Mouse (Mus musculus) kidney, adult 2 months (tissue): Measurements from ENCODE around the gene Cadm2. TPM values are rescaled to one million over a fixed set of nuclear protein-coding genes. Genes with fewer than 3 reads are reported as not detected.

Experiments
- DNase-seq: peaks from one replicate; pipeline ENCODE4 v3.0.0; 2021
- H3K27ac ChIP-seq: fragments of 200-500 bp; 2 replicates; pipeline ENCODE4 v1.5.1; 2012; ENCODE audit warnings: low read depth, low read length, control low read depth, inconsistent platforms; ENCODE audit not compliant: insufficient read depth
- H3K27me3 ChIP-seq: fragments of 200-500 bp; replicated peaks from 2 replicates; pipeline ENCODE4 v1.6.1; 2012; ENCODE audit warnings: mild to moderate bottlenecking, moderate library complexity, low read length, inconsistent platforms; ENCODE audit not compliant: control insufficient read depth, insufficient read depth
- H3K36me3 ChIP-seq: fragments of 200-500 bp; 2 replicates; pipeline ENCODE4 v1.6.1; 2012; ENCODE audit warnings: mild to moderate bottlenecking, moderate library complexity, low read length, inconsistent platforms; ENCODE audit not compliant: control insufficient read depth, insufficient read depth
- H3K4me1 ChIP-seq: fragments of 200-500 bp; 2 replicates; pipeline ENCODE4 v1.6.1; 2011; ENCODE audit warnings: low read length; ENCODE audit not compliant: control insufficient read depth, insufficient read depth
- H3K4me3 ChIP-seq: fragments of 200-500 bp; 2 replicates; pipeline ENCODE4 v1.5.1; 2011; ENCODE audit warnings: mild to moderate bottlenecking, low read depth, low read length, control low read depth; ENCODE audit not compliant: insufficient read depth
- CTCF ChIP-seq: fragments of 200-500 bp; conservative IDR thresholded peaks from 2 replicates; pipeline ENCODE4 v1.5.1; 2011; ENCODE audit warnings: low read depth, mild to moderate bottlenecking, control low read depth, low read length, moderate library complexity, mixed read lengths; ENCODE audit not compliant: insufficient read depth, insufficient read length
- POLR2A ChIP-seq: fragments of 200-500 bp; IDR thresholded peaks from one replicate; pipeline ENCODE4 v1.6.1; 2011; ENCODE audit warnings: low read depth, low read length, control low read depth
- WGBS: fragments of 180-500 bp; shearing (Covaris S2); methylation state at CpG from one replicate; pipeline ENCODE4 v1.1.7; 2018; 5-methylcytosine and 5-hydroxymethylcytosine counted together
- polyA plus RNA-seq: library from polyadenylated mRNA; depleted of rRNA; stranded (reverse); fragments of >200 nt; gene quantifications from 2 replicates; pipeline ENCODE4 v1.2.3, GENCODE M21; 2012

The Cadm2 gene
- polyA plus RNA-seq, 1 experiment, result 0.27 TPM

DNA sequence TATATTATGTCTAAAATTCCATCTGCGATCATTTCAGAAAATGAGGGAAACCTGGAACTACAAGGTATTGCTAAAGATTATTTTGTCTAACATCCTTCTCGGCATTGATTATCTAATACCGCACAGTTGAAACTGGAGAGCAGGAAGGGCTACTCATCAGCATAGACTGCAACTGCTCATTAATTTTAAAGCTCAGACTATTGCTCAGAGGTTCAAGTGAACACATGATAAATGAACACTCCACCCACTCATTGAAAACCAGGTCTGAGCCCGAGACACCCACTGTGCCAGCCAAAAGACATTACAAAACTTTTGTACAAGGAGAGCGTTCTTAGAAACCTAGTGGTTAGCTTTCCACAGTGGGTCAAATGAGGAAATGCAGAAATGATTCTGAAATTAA is 652.4 kb downstream of the Cadm2 start:
- no peaks in the 10 kb centered on the region for H3K27me3 ChIP-seq
- WGBS, result 60% methylated on average over 5 of the region's 5 CpGs
- H3K4me1 ChIP-seq, result no peaks in the 10 kb centered on the region
- no peak for DNase-seq
- H3K4me3 ChIP-seq, result no peak overlapping the region
- no peaks in the 10 kb centered on the region for H3K36me3 ChIP-seq
- H3K27ac ChIP-seq, result no peak overlapping the region
- TF ChIP-seq CTCF (no peak), POLR2A (no peak)

DNA sequence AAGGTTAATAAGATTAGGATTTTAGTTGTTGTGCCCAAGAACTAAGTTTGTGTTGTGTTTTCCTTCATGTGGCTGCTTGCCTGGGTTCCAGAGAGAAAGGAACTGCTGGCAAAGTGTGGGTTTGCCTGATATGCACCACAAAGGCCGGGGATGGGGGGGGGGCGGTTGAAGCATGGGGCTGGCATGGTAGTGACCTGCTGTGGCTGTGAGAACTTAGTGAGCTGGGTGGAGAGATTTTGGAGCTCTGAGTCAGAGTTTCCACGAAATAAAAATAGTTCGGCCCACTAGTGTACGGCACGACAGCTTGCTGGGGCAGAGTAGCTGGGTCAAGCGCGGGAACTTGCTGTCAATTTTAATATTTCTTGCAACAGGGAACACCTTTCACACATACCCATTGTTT is 653.0 kb downstream of the Cadm2 start:
- 79% methylated on average over 8 of the region's 8 CpGs for WGBS
- no peak overlapping the region for H3K4me3 ChIP-seq
- no peaks in the 10 kb centered on the region for H3K27me3 ChIP-seq
- H3K36me3 ChIP-seq, result no peaks in the 10 kb centered on the region
- H3K27ac ChIP-seq, result no peak overlapping the region
- H3K4me1 ChIP-seq, result no peaks in the 10 kb centered on the region
- no peak for TF ChIP-seq POLR2A
- TF ChIP-seq CTCF, result no peak
- DNase-seq, result no peak

DNA sequence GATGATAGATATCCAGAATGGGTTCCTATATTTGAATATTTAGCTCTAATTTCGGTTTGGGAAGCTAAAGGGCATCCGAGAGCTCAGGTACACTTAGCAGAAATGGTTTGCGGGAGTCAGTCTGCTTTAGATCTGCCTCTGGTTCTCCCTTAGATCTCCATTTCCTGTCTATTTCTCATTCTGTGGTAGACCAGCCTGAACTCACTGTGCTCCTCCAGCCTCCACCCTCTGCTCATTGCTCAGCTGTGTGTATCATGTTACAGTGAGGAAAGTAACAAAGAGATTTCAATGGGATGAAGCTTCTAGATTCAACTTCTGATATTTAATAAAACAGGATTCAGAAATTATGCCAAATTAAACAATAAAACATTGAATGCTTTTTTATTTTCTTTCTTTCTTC is 661.6 kb downstream of the Cadm2 start:
- Histone ChIP-seq H3K4me1 (no peaks in the 10 kb centered on the region), H3K36me3 (no peaks in the 10 kb centered on the region), H3K4me3 (no peak overlapping the region), H3K27me3 (no peaks in the 10 kb centered on the region), H3K27ac (no peak overlapping the region)
- no peak for DNase-seq
- WGBS, result 58% methylated on average over 3 of the region's 3 CpGs
- no peak for TF ChIP-seq POLR2A
- TF ChIP-seq CTCF, result no peak

DNA sequence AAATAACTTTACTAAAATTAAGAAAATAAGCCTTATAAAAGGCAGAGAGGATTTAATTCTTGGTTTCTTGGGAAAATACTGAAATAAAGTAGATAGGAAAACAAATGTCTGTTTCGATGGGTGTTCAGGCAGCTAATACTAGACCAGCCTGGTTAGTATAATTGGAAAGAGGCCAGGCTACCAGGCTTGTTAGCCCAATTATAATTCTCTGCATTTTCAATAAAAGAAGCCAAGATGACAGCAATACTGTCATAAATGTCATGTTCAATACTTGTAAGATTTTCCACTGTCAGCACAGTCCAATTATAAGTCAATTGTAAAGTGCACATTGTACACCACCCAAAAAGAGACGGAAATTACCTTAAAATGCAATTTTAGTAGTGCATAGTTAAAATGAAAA is 664.8 kb downstream of the Cadm2 start:
- no peak overlapping the region for H3K4me3 ChIP-seq
- no peaks in the 10 kb centered on the region for H3K36me3 ChIP-seq
- H3K4me1 ChIP-seq, result no peaks in the 10 kb centered on the region
- no peak overlapping the region for H3K27ac ChIP-seq
- DNase-seq, result no peak
- TF ChIP-seq CTCF, result no peak
- TF ChIP-seq POLR2A, result no peak
- H3K27me3 ChIP-seq, result no peaks in the 10 kb centered on the region
- 79% methylated on average over 2 of the region's 2 CpGs for WGBS

DNA sequence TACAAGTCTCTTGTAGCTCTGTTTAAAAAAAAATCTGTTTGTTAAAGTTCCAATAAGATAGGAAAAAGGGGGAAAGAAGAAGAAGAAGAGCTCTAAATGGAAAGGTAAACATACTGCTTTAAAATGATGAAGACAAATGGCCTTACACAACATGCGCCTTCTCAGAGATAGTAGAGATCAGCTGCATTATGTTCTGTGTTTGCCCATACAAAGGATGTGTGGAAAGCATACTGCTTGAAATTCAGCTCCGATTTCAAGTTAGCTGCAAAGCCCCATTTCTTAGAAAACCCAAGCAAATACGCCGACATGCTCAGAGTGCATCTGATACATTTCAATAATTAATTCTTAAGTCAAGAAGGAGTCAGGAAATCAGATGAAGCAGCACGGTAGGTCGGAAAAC is 684.4 kb downstream of the Cadm2 start:
- Histone ChIP-seq H3K27me3 (no peaks in the 10 kb centered on the region), H3K36me3 (no peaks in the 10 kb centered on the region), H3K27ac (no peak overlapping the region), H3K4me1 (no peaks in the 10 kb centered on the region), H3K4me3 (no peak overlapping the region)
- no peak for TF ChIP-seq CTCF
- TF ChIP-seq POLR2A, result no peak
- 76% methylated on average over 6 of the region's 6 CpGs for WGBS
- no peak for DNase-seq

DNA sequence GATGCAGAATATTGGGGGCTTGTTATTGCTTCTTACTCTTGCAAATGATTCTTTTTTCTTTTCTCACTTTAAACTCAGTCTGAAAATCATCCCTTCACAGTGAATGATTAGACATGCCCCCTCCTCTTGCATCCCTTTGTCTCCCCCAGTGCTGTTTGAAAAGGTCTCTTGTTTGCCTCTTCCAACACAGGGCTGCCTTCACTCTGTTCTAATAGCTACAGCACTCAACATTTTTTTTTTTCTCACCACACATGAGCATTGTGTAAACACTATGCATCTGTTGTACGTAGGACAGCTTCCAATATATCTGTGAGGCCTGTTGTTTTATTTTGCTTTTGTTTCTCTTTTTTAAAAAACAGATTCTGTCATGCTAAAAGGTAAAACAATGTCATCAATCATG is 695.2 kb downstream of the Cadm2 start:
- WGBS, result 52% methylated on average over 1 of the region's 1 CpGs
- TF ChIP-seq POLR2A, result no peak
- TF ChIP-seq CTCF, result no peak

DNA sequence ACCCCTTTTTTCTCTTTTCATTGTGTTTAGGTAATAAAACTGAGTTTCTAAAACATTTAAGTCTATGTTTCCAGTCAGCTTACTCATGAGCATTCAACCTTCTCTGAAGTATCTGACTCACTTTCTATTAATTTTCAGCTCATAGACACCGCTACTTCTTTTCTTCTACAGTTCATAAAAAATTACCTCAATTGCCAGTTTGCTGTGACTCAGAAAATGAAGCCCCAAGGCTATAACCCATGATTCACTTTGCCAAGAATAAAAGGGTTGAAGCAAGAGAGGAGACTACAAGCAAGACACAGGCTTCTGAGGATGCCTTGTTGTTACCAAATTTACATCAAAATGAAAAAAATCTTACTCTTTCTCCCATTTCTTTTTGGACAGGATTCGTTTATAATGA is 698.0 kb downstream of the Cadm2 start:
- no peaks in the 10 kb centered on the region for H3K4me1 ChIP-seq
- no peaks in the 10 kb centered on the region for H3K27me3 ChIP-seq
- 73% methylated on average over 2 of the region's 2 CpGs for WGBS
- H3K36me3 ChIP-seq, result no peaks in the 10 kb centered on the region
- H3K27ac ChIP-seq, result no peak overlapping the region
- TF ChIP-seq POLR2A (no peak), CTCF (no peak)
- H3K4me3 ChIP-seq, result no peak overlapping the region
- DNase-seq, result no peak

More for the DNA sequence above, 695.2 kb downstream of the Cadm2 start:
- Histone ChIP-seq H3K4me1 (no peaks in the 10 kb centered on the region), H3K27me3 (no peaks in the 10 kb centered on the region), H3K36me3 (no peaks in the 10 kb centered on the region), H3K4me3 (no peak overlapping the region), H3K27ac (no peak overlapping the region)
- no peak for DNase-seq
